Comparison of ENCODE assay signal across 10 mouse cellular contexts in the genomic region with DNA sequence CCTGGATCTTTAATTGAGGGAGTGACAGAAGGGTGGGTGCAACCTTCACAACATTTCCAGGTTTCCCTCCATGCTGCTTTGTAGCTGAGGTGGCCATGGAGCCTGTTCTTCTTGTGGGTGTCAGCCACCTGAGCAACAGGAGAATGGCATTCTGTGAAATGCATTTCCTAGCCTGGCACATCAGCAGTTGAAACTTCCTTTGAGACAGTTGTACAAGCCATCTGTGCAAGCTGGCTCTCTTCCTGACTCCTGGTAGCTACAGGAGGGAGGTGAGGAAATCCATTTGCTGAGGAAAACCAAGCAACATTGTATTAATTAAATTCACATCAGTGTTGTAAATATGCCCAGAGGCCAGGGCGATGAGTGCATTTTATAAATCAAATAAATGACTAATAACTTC.
DNase-seq lines count a peak whose midpoint lies in the region; ATAC-seq lines count a peak whose summit lies in the region.
"Had no signal": no experiment of that assay in that cellular context is flagged by ENCODE, and none has a peak within 500 bp of the region (broad histone marks: within the 10 kb centered on the region; RNA-seq: fewer than 3 reads in every experiment).

No protein-coding gene starts in this region.

- DNase-seq in brain, adult 2 months (ENCODE audit: low read depth, low spot score) = peak; percentile 91
- peak; percentile 58 for DNase-seq in brain, embryonic 18.5 days (ENCODE audit: low read depth, low spot score)
- peak; percentile 6 to 14 for DNase-seq in frontal cortex, postnatal 14 days (ENCODE audit: low spot score in 2 of 2)
- DNase-seq in left cerebral cortex, postnatal 10 days (ENCODE audit: extremely low spot score in 1 of 2, low spot score in 2 of 2) = peak; percentile 14 to 41
- no peak for DNase-seq in gastrocnemius, adult 8-10 months (ENCODE audit: low spot score in 2 of 2)
- no peak for DNase-seq in kidney, postnatal 10 days
- DNase-seq: heart, postnatal 14 days; kidney, postnatal 36 days; thymus, postnatal 14 days had no signal

- ATAC-seq in monocyte, adult 5-6 weeks (replicated peaks; ENCODE audit: insufficient number of reproducible peaks, low FRiP score, low TSS enrichment, poor library complexity, severe bottlenecking) = no peak

- intact Hi-C loops in left cerebral cortex, postnatal 10 days (cut with DNase I) = no loop called here

Comparison
In these comparisons a context has a peak if more than half of its experiments do, and no peak if none do; other contexts are left out.
1. DNase-seq: peak in brain, adult 2 months (single experiment), brain, embryonic 18.5 days (single experiment), frontal cortex, postnatal 14 days (2 of 2) and left cerebral cortex, postnatal 10 days (2 of 2); none in gastrocnemius, adult 8-10 months (0 of 2) and kidney, postnatal 10 days (single experiment).